Mouse (Mus musculus) NIH3T3 (cell line): ENCODE measurements around the gene Tmem256.

Experiments used
- DNase-seq: peaks from one replicate; pipeline ENCODE4 v3.0.0-alpha.2; 2012; ENCODE audit warnings: low read depth

The Tmem256 gene

GRCm38 (mm10) chr11:69884240-69884639 is 45.9 kb downstream of the Tmem256 start:
- no peak for DNase-seq

GRCm38 (mm10) chr11:69884663-69885062 is 46.3 kb downstream of the Tmem256 start:
- no peak for DNase-seq

- peak; percentile 29 for DNase-seq
Measured at GRCm38 (mm10) chr11:69886907-69887635, 48.8 kb downstream of the Tmem256 start.
